Mouse (Mus musculus) heart, postnatal 25 days (tissue): Measurements from ENCODE around the gene Tmprss11a. TPM values are rescaled to one million over a fixed set of nuclear protein-coding genes. Genes with fewer than 3 reads are reported as not detected.

ENCODE experiments used
- total RNA-seq, 2 experiments: library from RNA; stranded (reverse); gene quantifications; 2 replicates each; pipeline ENCODE4 v1.2.3; 2021

Gene Tmprss11a
- total RNA-seq, 2 experiments from 2014 or later = not detected

Other genes with a start within 250 kb of the Tmprss11a start
- gene Tmprss11c, start 179.7 kb downstream of the Tmprss11a start, total RNA-seq = not detected
- gene Tmprss11d, start 95.6 kb downstream of the Tmprss11a start, total RNA-seq = not detected
- not detected for gene Tmprss11g, start 49.6 kb upstream of the Tmprss11a start, total RNA-seq
- not detected for gene Tmprss11f, start 163.4 kb upstream of the Tmprss11a start, total RNA-seq
- gene Tmprss11b, start 207.4 kb upstream of the Tmprss11a start, total RNA-seq = not detected